Mouse (Mus musculus) right cerebral cortex, postnatal 10 days (tissue): ENCODE data around the gene Cdc42.

Experiments used
- DNase-seq, 2 experiments: peaks; one replicate each; pipeline ENCODE4 v3.0.0; 2021; ENCODE audit warnings: low spot score in 2 of 2

The Cdc42 gene

DNA sequence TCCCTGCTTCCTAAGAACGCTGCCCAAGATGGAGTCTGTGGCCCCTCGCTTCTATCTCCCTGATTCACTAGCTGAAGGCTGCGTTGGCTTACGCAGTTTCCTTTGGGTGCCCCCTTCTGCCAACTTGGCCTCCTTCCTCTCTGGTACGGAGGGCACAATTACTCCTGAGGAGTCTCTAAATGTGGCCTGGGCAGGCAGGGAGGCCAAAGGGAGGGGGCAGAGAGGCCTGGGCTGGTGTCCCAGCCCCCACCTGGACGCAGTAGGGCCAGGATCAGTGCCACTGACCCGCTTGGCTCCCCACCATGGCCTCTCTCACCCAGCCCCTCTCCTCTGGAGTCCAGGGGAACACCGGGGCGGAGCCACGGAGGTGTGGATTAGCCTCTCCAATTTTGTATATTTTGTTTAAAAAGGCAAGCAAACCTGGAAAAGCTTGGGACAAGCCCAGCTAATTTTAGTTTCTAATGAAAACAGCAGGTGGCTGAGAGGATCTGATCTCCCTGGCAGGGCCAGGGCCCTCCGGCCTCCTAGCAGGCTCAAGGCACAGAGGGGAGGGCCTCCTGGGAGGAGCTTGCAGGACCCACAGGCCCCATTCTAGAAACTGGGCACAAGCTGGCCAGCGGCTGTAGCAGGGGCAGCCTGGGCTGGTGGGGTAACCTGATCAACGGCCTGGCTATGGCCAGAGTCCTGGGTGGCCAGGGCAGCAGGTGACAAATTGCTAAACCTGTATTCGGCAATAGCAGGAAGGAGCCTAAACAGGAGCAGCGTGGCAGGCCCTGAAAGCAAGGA is 71.5 kb downstream of the Cdc42 start:
- DNase-seq = no peak

DNA sequence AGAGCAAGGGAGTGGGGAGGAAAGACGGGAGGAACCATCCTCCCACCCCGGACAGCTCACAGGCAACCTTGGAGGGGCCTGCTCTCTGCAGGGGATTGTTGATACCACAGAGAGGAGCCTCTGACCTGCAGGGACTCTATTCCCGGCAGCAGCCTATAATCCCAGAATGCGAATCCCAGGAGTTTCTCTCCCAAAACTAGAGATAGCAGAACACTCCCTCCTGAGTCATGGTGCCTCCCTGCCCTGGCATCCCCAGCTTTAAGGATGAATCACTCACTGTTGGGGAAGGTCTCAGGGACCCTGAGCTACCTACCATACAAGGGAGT is 74.2 kb downstream of the Cdc42 start:
- no peak for DNase-seq

DNA sequence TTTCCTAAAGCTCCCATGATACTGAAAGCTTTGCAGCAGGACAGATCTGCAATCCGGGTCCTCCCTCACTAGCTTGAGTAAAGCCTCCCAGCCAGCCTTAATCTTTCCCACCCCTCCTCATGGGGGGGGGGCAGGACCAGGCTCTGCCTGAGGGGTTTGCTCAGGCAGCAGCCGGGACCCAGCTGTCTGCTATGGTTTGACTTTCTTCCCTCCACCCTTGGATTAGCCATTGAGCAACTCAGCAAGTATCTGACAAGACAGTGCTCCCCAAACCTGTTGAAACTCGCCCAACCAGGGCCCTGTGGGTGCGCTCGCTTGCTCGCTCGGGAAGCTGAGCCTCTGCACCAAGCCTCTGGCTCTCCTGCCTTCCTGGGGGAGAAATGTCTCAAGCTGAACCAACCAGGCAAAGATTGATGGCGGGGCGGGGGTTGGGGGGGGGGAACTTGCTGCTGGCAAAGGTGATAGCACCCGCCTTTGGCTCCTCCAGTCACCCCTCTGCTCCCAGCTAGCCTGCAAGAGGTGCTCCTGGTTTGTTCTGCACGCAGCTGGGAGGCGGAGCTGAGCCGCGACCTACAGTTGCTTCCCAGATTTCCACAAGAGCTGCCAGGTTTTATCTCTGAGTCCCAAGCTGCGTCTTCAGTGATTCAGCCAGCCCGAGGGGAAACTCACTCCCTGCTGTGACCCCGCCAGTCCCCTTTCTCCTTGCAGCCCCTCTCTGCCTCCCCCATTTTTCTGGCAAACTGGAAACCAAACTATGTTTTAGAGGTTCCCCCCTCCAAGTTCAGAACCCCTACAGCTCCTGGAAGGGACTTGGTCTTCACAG is 74.7 kb downstream of the Cdc42 start:
- DNase-seq = no peak

DNA sequence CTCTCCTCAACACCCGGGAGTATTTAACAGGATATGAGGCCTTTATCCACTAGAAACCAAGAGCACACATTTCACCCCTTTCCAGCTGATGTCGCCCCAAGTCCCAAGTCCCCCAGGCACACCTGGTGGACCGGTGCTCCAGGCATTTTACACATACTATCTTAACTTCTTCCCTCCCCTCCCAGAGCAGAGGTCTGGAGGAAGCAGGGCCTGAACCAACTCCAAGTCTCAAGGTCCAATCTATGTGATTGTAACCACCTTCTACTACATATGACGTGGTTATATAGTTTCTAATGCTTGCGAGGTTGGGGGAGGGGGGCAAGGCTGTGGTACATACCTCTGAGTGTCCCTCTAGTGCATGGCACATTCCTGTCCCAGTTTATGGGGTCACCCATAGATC is 75.4 kb downstream of the Cdc42 start:
- DNase-seq = no peak

DNA sequence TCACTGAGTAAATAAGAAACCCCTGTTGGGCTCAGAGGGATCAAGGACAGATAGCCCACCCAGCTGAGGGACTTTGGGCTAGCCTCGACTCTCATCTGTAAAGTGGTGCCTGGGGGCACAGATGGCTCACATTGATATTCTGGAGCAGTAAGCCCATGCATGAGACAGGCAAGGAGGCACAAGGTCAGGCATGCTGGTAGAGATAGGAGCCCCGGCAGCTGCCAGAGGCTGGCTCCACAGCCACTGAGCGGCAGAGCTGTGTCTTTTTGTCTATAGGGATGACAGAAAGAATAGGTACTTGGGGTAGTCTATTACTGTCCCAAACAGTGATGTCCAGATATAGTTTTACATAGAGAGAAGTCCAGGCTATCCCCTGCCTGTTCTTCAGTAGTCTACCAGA is 76.2 kb downstream of the Cdc42 start:
- no peak for DNase-seq

DNA sequence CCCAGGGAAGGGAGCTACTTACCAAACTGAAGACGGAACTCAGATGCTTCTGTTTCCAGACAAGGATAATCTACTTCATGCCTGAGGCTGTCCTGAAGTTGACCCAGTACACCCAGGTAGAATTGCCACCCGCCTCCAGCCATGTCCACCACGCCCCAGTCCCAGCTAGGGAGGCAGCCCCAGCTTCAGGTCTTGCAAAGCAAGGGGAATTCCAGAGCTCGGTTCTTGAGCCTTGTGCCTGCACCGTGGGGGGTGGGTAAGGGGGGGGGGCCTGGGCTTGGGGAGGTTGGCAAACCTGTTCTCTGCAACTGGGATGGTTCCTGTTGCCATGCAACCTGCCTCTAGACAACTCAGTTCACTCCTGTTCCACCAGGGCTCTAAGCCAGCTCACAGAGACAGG is 78.2 kb downstream of the Cdc42 start:
- no peak for DNase-seq

DNA sequence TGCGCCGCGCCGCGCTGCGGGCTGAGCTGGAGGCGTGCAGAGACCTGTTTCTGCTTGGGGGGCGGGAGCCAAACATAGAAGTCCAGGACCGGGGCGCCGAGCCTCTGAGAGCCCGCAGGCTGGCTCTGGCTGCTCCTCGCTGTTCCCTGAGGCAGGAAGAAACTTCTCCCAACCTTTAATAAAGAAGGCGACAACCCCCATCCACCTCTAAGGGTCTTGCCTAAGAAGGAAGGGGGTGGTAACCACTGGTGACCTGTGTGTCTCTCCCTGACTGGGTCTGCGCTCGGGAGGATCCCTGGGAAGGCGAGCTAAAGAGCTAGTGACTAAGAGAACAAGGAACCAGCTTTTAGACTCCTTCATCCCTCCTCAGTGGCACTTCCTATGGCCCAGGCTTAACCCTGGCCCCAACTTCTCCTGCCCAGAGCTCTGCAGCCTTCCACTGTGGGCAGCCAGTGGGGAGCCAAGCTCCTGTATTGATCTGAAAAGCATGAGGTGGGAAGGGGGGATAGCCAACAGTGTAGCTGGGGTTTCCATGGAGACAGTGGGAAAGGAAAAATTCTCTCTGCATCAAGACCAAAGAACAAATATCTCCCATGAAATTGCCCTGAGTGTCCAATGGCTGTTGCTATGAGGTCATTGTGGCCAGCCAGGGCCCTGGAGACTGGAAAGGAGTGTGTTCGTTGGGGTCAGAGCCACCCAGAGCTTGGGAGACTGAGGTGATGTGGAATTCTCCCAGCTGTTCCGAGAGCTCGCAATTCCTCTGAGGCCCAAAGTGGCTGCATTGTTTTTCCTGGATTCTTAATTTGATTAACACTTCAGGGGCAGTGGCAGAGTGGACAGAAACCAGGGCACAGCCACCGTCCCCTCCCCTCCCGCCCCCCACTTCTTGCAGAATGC is 79.1 kb downstream of the Cdc42 start:
- no peak for DNase-seq

DNA sequence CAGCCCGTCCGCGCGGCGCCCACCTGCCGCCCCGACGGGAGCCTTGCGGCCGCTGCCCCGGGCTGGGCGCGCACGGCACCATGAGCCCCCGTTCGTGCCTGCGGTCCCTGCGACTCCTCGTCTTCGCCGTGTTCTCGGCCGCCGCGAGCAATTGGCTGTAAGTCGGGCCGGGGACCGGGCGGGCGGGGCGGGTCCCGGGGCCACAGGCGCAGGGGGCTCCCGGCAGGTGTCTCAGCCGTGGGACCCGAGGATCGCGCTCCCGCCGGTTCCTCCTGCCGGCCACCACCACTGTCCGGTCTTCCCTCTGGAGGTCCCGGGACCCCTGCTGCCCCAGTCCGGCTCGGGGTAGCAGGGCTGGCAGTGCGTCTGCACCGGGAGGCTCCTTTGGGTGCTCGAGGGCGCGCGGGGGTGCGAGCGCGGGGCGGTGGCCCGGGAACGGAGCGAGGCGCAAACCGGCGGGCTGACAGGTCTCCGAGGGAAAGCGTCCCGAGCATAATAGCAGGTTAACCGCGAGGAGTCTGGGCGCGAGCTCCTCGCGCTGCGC is 79.8 kb downstream of the Cdc42 start:
- no peak for DNase-seq

DNA sequence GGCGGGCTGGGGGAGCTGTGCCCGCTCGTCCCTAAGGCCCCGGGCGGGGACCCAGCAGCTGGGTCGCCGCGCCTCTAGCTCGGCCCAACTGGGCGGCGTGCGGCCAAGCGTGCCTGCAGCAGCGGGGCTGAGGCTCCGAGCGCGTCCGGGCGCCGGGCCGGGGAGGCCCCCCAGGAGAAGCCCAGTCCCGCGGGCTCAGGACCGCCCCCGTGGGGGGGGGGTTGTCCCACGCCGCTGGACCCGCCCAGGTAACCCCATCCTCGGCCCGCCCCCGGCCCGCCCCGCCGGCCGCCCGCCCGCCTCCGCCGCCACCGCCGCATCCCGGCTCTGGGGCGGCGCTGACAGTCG is 80.4 kb downstream of the Cdc42 start, which contains the start of gene Wnt4:
Wnt4 (plus strand) TSS at position 324 of the 348 bp plus-strand sequence.
- peak; percentile 55 to 58 for DNase-seq

DNA sequence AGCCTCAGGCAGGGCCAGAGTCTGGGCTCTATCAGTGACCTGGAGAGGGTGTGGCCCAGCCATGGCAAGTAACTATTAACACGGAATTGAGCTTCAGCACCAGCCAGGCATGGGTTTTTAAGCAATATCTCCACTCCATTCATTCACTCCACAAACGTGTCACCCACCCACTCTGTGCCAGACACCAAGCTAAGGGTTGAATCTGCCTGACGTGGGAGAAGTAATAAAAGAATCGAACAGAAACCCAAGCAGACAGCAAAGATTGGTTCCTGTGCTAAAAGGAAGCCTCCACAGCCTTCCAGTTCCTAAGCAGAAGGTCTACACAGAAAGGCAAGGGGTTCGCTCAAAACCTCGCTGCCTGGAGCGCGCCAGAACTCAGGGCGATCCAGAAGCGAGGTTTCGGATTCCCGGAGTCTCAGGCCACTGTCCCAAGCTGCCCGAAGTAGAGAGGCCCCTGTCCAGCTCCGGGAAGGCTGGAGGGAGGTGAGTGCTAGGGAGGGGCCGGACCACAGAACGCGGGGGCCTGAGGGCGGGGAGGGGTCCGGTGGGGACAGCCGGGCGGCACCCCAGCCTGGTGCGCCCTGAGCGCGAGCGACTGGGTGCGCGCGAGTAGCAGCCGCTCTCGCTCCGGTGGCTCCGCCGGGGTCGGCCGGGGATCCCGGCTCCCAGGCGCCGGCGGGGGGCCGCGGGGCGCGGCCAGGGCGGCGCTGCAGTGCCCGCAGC is 80.9 kb downstream of the Cdc42 start:
- DNase-seq = no peak

DNA sequence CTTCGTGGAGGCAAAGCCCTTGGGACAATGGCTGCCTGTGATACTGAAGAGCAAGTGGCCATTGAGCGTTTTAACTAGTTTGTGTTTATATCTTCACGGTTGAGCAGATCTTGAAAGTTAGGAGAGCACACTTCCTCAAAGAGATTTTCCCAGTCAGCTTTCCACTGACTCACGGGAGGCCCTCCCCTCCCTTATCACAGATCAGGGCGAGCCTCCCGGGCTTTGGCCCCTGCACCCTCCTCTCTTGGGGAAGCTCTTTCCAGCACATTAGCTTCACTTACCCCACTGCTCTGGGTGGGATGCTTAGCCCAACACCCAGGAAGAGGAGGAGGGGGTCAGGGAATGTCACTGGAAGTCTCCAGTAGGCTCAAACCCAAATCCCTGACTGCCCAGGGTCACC is 83.2 kb downstream of the Cdc42 start:
- DNase-seq = no peak

DNA sequence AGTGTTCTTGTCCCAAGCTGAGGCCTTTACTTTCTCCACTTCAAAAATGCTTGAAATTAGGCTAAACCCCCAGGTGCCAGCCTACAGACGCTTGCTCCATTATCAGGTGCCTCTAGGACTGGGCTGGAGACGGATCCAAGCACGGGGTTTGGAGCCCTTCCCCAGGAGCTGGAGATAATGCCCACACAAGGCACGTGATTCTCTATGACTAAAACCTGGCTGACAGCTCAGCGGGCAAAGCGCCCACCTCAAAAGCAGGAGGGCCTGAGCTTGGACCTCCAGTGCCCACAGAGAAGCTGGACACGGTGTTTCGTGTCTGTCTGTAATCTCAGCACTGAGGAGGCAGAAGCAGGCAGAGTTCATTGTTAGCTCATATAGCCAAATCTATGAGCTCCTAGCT is 85.7 kb downstream of the Cdc42 start:
- no peak for DNase-seq
